Mouse (Mus musculus): ENCODE results near the gene Kynu.

The Kynu gene

GRCm38 (mm10) chr2:43646962-43647361 is 91.8 kb downstream of the Kynu start:
- DNase-seq (ENCODE audit: low read depth, low spot score), result peak; percentile 38

- no peak for DNase-seq (ENCODE audit: low read depth, low spot score)
Measured at GRCm38 (mm10) chr2:43669588-43669987, 114.5 kb downstream of the Kynu start.

- peak; percentile 82 for DNase-seq (ENCODE audit: low read depth, low spot score)
Measured at GRCm38 (mm10) chr2:43673619-43674018, 118.5 kb downstream of the Kynu start.

- DNase-seq (ENCODE audit: low read depth, low spot score), result no peak
Measured at GRCm38 (mm10) chr2:43674098-43674497, 119.0 kb downstream of the Kynu start.

GRCm38 (mm10) chr2:43675277-43675676 is 120.1 kb downstream of the Kynu start:
- DNase-seq (ENCODE audit: low read depth, low spot score), result no peak

- peak; percentile 53 for DNase-seq (ENCODE audit: low read depth, low spot score)
Measured at GRCm38 (mm10) chr2:43690402-43690801, 135.3 kb downstream of the Kynu start.

- DNase-seq (ENCODE audit: low read depth, low spot score), result peak; percentile 42
Measured at GRCm38 (mm10) chr2:43691290-43691689, 136.2 kb downstream of the Kynu start.

GRCm38 (mm10) chr2:43695635-43696034 is 140.5 kb downstream of the Kynu start:
- no peak for DNase-seq (ENCODE audit: low read depth, low spot score)

GRCm38 (mm10) chr2:43712611-43713138 is 157.5 kb downstream of the Kynu start:
- peak; percentile 73 for DNase-seq (ENCODE audit: low read depth, low spot score)

GRCm38 (mm10) chr2:43722446-43723103 is 167.4 kb downstream of the Kynu start:
- peak; percentile 80 for DNase-seq (ENCODE audit: low read depth, low spot score)

- DNase-seq (ENCODE audit: low read depth, low spot score), result no peak
Measured at GRCm38 (mm10) chr2:43723104-43723541, 168.0 kb downstream of the Kynu start.

- no peak for DNase-seq (ENCODE audit: low read depth, low spot score)
Measured at GRCm38 (mm10) chr2:43727181-43727580, 172.1 kb downstream of the Kynu start.

- no peak for DNase-seq (ENCODE audit: low read depth, low spot score)
Measured at GRCm38 (mm10) chr2:43727693-43728092, 172.6 kb downstream of the Kynu start.

- no peak for DNase-seq (ENCODE audit: low read depth, low spot score)
Measured at GRCm38 (mm10) chr2:43728831-43729230, 173.7 kb downstream of the Kynu start.

All from brain, adult 2 months (tissue).